In the genomic region with DNA sequence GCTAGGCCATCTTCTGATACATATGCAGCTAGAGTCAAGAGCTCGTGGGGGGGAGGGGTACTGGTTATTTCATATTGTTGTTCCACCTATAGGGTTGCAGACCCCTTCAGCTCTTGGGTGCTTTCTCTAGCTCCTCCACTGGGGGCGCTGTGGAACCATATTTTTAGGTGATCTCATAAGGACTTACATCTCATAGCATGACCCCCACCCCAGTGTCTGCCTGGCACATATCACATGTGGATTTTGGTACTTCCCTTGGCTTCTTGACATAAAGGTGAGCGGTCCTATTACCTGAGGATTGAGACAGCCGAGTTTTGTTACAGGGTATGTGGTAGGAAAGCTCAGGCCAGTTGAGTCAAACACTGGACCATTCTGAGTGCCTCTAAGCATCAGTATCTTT, we compare ENCODE assay signal across 9 mouse cellular contexts. TPM values are rescaled to one million over a fixed set of nuclear protein-coding genes. Genes with fewer than 3 reads are reported as not detected.
DNase-seq lines count a peak whose midpoint lies in the region; ATAC-seq lines count a peak whose summit lies in the region.
"Had no signal": no experiment of that assay in that cellular context is flagged by ENCODE, and none has a peak within 500 bp of the region (broad histone marks: within the 10 kb centered on the region; RNA-seq: fewer than 3 reads in every experiment).

No protein-coding gene starts in this region.

- H3K4me3 ChIP-seq in heart, embryonic 10.5 days, result no peak overlapping the region
- H3K4me3 ChIP-seq: lung, embryonic 15.5 days had no signal

- ATAC-seq in cerebellum, adult (ENCODE audit: insufficient number of reproducible peaks, low FRiP score, low TSS enrichment), result no peak

- no peaks in the 10 kb centered on the region for H3K36me3 ChIP-seq in heart, embryonic 10.5 days
- H3K36me3 ChIP-seq: lung, embryonic 15.5 days had no signal

- peak; percentile 28 to 58 for DNase-seq in cerebellum, postnatal 14 days
- DNase-seq in right cerebral cortex, postnatal 4 days, result peak; percentile 24
- DNase-seq in right cerebral cortex, postnatal 14 days, result no peak
- peak; percentile 11 for DNase-seq in kidney, postnatal 10 days
- peak; percentile 43 to 65 for DNase-seq in natural killer cell, adult 2 months (ENCODE audit: low spot score in 2 of 2)
- DNase-seq in urinary bladder, postnatal 25 days (ENCODE audit: low spot score), result no peak
- no peak for DNase-seq in heart, embryonic 10.5 days (ENCODE audit: low spot score)

- no peaks in the 10 kb centered on the region for H3K4me1 ChIP-seq in heart, embryonic 10.5 days
- H3K4me1 ChIP-seq: lung, embryonic 15.5 days had no signal

- WGBS in heart, embryonic 10.5 days, result 52% methylated on average over 4 of the region's 4 CpGs

- H3K27me3 ChIP-seq in heart, embryonic 10.5 days (ENCODE audit: insufficient read depth, poor library complexity, severe bottlenecking), result no peaks in the 10 kb centered on the region
- H3K27me3 ChIP-seq: lung, embryonic 15.5 days had no signal

- no peak overlapping the region for H3K27ac ChIP-seq in heart, embryonic 10.5 days
- H3K27ac ChIP-seq: lung, embryonic 15.5 days had no signal

- H3K9me3 ChIP-seq in heart, embryonic 10.5 days, result no peaks in the 10 kb centered on the region
- H3K9me3 ChIP-seq: lung, embryonic 15.5 days had no signal

RNA-seq across cellular contexts. Expression of a gene that starts 22.0 kb away (rescaled TPM):
- polyA plus RNA-seq in heart, embryonic 10.5 days (2016; fragmentation: Nextera tagmentation; extraction: Ambion mirVana), result 0.76 and 1.3 TPM in 2 replicates

RNA-seq across cellular contexts. Expression of a gene that starts 22.7 kb away (rescaled TPM):
- polyA plus RNA-seq in heart, embryonic 10.5 days (2016; fragmentation: Nextera tagmentation; extraction: Ambion mirVana), result 62.0 and 76.0 TPM in 2 replicates

Comparison
In these comparisons a context has a peak if more than half of its experiments do, and no peak if none do; other contexts are left out.
1. DNase-seq: peak in cerebellum, postnatal 14 days (2 of 2), right cerebral cortex, postnatal 4 days (single experiment), kidney, postnatal 10 days (single experiment) and natural killer cell, adult 2 months (2 of 2); none in right cerebral cortex, postnatal 14 days (single experiment), urinary bladder, postnatal 25 days (single experiment) and heart, embryonic 10.5 days (single experiment).